Mouse (Mus musculus): ENCODE measurements around the gene Tiam2.

The Tiam2 gene

GRCm38 (mm10) chr17:3446191-3446950, 120.0 kb downstream of the Tiam2 start:
- peak; percentile 40 for DNase-seq (ENCODE audit: low read depth, low spot score)

- DNase-seq (ENCODE audit: low read depth, low spot score), result peak; percentile 62
Observed at GRCm38 (mm10) chr17:3448725-3449124, 122.4 kb downstream of the Tiam2 start.

GRCm38 (mm10) chr17:3451077-3451476, 124.7 kb downstream of the Tiam2 start:
- peak; percentile 49 for DNase-seq (ENCODE audit: low read depth, low spot score)

DNA sequence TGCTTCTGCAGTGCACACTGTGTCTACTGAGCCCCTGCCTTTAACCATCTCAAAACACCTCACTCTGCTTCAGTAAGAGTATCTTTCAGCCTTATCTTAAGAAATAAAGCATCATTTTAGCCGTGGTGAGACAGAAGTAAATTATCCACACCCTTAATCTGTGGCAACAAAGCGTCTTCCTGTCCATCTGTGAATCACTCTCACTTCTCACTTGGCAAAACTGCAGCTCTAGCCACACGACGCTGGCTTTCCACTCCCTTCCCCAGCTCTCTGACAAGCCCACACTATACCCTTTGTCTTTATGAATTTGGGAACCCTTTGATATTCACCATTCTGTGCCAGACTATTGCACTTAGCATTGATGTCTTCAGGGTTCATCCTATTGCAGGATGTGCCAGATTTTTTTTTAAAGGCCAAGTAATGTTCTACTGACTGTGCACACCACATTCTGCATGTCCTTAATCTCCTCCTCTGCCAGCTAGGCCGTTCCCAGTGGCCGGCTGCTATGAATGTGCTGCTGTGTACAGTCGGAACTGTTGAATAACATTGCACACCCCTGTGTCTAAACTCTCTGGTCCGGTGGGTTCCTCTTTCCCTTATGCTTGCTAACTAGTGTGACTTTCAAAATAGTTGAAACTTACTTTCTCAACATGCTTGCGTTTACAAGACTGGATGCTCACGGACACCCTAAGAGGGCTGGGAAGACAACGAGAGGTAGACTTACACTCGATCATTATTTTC, 126.4 kb downstream of the Tiam2 start:
- no peak for DNase-seq (ENCODE audit: low read depth, low spot score)

GRCm38 (mm10) chr17:3453946-3454345, 127.6 kb downstream of the Tiam2 start:
- no peak for DNase-seq (ENCODE audit: low read depth, low spot score)

- no peak for DNase-seq (ENCODE audit: low read depth, low spot score)
Observed at GRCm38 (mm10) chr17:3454850-3455249, 128.5 kb downstream of the Tiam2 start.

DNA sequence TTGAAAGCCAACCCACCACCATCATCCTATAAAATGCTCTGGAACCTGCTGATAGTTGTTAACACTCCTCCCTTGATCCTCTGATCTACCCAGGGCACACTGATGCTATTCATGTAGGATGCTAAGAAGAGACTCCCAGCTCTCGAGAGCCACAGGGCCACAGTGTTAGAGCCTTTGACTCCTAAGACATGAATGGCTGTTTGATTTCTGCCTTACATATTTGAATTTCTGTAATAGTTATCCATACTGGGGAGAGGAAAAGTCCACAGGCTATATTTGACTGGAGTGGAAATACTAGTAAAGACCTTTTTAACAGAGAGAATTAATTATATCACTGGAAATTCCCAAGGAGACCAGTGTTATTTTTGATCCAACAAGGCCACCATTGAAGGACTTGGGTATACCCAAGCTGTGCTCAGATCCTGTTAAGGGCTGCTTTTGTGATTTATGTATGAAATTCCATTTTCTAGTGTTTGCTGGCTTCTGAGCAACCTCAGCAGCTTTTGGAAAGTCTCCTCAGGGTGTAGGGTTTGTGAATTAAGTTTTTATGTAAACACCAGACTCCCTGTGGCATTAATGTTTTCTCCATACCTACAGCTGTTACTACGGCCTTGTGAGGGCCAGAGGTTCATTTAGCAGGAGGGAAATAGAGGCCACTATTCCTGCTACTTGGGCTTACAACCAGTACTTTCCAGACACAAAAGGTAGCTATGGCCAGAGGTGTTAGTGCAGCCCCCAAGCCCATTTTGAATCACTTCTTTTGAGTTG, 131.7 kb downstream of the Tiam2 start:
- DNase-seq (ENCODE audit: low read depth, low spot score), result no peak

GRCm38 (mm10) chr17:3465861-3466260, 139.5 kb downstream of the Tiam2 start:
- no peak for DNase-seq (ENCODE audit: low read depth, low spot score)

- DNase-seq (ENCODE audit: low read depth, low spot score), result no peak
Observed at GRCm38 (mm10) chr17:3466681-3467080, 140.3 kb downstream of the Tiam2 start.

- no peak for DNase-seq (ENCODE audit: low read depth, low spot score)
Observed at GRCm38 (mm10) chr17:3467636-3468324, 141.4 kb downstream of the Tiam2 start.

- DNase-seq (ENCODE audit: low read depth, low spot score), result no peak
Observed at GRCm38 (mm10) chr17:3472018-3472417, 145.6 kb downstream of the Tiam2 start.

DNA sequence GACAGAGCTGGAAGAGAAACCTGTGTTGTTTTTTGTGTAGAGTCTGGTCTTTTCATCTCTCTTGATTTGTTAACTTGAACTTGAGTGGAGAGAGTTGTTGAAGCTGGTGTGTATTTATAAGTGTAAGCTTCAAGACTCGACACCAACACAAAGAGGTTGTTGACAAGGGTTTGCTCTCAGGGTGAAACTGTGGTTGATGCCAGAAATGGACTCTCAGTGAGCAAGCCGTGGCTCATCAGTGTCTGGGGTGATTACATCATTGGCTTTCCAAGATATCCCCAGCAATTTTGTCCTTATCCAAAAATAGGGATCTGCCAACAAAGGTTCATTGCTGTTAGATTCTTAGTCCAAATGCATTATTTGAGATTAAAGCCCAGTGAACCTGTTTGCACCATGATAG, 150.2 kb downstream of the Tiam2 start:
- DNase-seq (ENCODE audit: low read depth, low spot score), result no peak

GRCm38 (mm10) chr17:3481576-3482575, 155.5 kb downstream of the Tiam2 start:
- no peak for DNase-seq (ENCODE audit: low read depth, low spot score)

- no peak for DNase-seq (ENCODE audit: low read depth, low spot score)
Observed at GRCm38 (mm10) chr17:3483091-3483490, 156.7 kb downstream of the Tiam2 start.

- no peak for DNase-seq (ENCODE audit: low read depth, low spot score)
Observed at GRCm38 (mm10) chr17:3485851-3486250, 159.5 kb downstream of the Tiam2 start.

GRCm38 (mm10) chr17:3487211-3487610, 160.8 kb downstream of the Tiam2 start:
- DNase-seq (ENCODE audit: low read depth, low spot score), result no peak

- DNase-seq (ENCODE audit: low read depth, low spot score), result no peak
Observed at GRCm38 (mm10) chr17:3487721-3488601, 161.6 kb downstream of the Tiam2 start.

DNA sequence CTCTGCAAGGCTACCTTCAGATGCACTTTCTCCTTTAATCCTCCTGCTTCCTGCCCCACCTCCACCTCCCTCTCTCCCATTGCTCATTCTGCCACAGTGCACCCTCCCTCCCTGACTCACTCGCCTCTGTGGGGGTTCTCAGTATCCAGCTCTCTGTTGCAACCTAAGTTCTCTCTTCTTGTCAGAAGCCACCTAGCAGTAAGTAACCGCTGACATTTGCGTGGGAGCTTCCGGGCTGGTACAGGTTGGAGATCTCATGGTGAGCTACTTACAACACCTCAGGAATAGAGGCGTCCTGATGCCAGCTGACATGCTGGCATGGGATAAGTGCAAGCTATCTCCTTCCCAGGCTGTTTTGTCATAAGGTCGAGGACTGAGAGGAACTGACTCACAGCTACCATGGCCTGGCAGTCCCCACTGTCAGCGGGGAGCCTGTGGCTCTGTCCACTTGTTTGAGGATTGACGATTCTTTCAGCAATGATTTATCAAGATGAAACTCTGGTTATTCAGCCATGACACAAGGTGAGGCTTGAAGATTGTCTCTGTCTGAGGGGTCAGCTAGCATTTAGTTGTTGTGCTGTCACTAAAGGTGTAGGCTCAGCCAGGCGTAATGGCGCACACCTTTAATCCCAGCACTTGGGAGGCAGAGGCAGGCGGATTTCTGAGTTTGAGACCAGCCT, 164.0 kb downstream of the Tiam2 start:
- DNase-seq (ENCODE audit: low read depth, low spot score), result no peak

- no peak for DNase-seq (ENCODE audit: low read depth, low spot score)
Observed at GRCm38 (mm10) chr17:3491065-3491464, 164.7 kb downstream of the Tiam2 start.
